Mouse (Mus musculus) intestine, postnatal 0 days (tissue): ENCODE data around the gene Mgat5b. TPM values are rescaled to one million over a fixed set of nuclear protein-coding genes. Genes with fewer than 3 reads are reported as not detected.

Experiments
- ATAC-seq: fragments of 200-750 bp; cut with Nextera tagmentation; 2 replicates; pipeline ENCODE4 v1.8.0; 2017; ENCODE audit warnings: mild to moderate bottlenecking, moderate TSS enrichment, moderate library complexity
- H3K27ac ChIP-seq: fragments of 300-500 bp; sonication (generic); 2 replicates; pipeline ENCODE4 v1.5.1; 2014; ENCODE audit warnings: mild to moderate bottlenecking, low read depth, low read length, moderate library complexity
- H3K27me3 ChIP-seq: fragments of 300-500 bp; sonication (generic); replicated peaks from 2 replicates; pipeline ENCODE4 v1.6.1; 2014; ENCODE audit warnings: low read length, mixed read lengths; ENCODE audit not compliant: control insufficient read depth, insufficient read depth
- H3K36me3 ChIP-seq: fragments of 300-500 bp; sonication (generic); 2 replicates; pipeline ENCODE4 v1.6.1; 2014; ENCODE audit warnings: mild to moderate bottlenecking, moderate library complexity; ENCODE audit not compliant: control insufficient read depth, insufficient read depth
- H3K4me1 ChIP-seq: fragments of 300-500 bp; sonication (generic); replicated peaks from 2 replicates; pipeline ENCODE4 v1.6.1; 2014; ENCODE audit warnings: antibody characterized with exemption, low read length, mixed read lengths; ENCODE audit not compliant: control insufficient read depth, insufficient read depth
- H3K4me2 ChIP-seq: fragments of 300-500 bp; sonication (generic); replicated peaks from 2 replicates; pipeline ENCODE4 v1.6.1; 2014; ENCODE audit warnings: low read depth, mild to moderate bottlenecking, moderate library complexity
- H3K4me3 ChIP-seq: fragments of 300-500 bp; sonication (generic); 2 replicates; pipeline ENCODE4 v1.5.1; 2014; ENCODE audit warnings: low read depth, low read length
- H3K9ac ChIP-seq: fragments of 300-500 bp; sonication (generic); 2 replicates; pipeline ENCODE4 v1.6.1; 2014; ENCODE audit warnings: mild to moderate bottlenecking, low read depth, low read length
- H3K9me3 ChIP-seq: fragments of 300-500 bp; sonication (generic); 2 replicates; pipeline ENCODE4 v1.6.1; 2016; ENCODE audit warnings: mixed run types; ENCODE audit not compliant: control insufficient read depth
- CTCF ChIP-seq: sonication (generic); IDR thresholded peaks from 2 replicates; pipeline ENCODE4 v1.5.1; 2016; ENCODE audit warnings: low read depth, mild to moderate bottlenecking, control low read depth, antibody characterized with exemption, moderate library complexity
- WGBS: fragments of 180-500 bp; shearing (Covaris S2); extraction: QIAGEN DNeasy Blood & Tissue Kit; methylation state at CpG from one replicate; pipeline ENCODE4 v1.1.7; 2014; 5-methylcytosine and 5-hydroxymethylcytosine counted together
- polyA plus RNA-seq: library from polyadenylated mRNA; unstranded; fragments of >200 nt; fragmentation: Nextera tagmentation; extraction: Ambion mirVana; gene quantifications from 2 replicates; pipeline ENCODE4 v1.2.1, GENCODE M21; 2015

The Mgat5b gene
- polyA plus RNA-seq, 1 experiment from 2014 or later = 0.25 TPM

GRCm38 (mm10) chr11:116928031-116928430 is 9.4 kb downstream of the Mgat5b start:
- no peak for TF ChIP-seq CTCF
- no peak overlapping the region for H3K4me2 ChIP-seq
- WGBS = 85% methylated on average over 6 of the region's 6 CpGs
- H3K9me3 ChIP-seq = no peaks in the 10 kb centered on the region
- H3K27me3 ChIP-seq = no peaks in the 10 kb centered on the region
- no peak for ATAC-seq
- no peaks in the 10 kb centered on the region for H3K4me1 ChIP-seq
- no peak overlapping the region for H3K27ac ChIP-seq
- no peaks in the 10 kb centered on the region for H3K36me3 ChIP-seq
- no peak overlapping the region for H3K9ac ChIP-seq
- no peak overlapping the region for H3K4me3 ChIP-seq

GRCm38 (mm10) chr11:116934862-116935261 is 16.2 kb downstream of the Mgat5b start:
- no peak for ATAC-seq
- H3K27ac ChIP-seq = no peak overlapping the region
- 78% methylated on average over 5 of the region's 5 CpGs for WGBS
- no peaks in the 10 kb centered on the region for H3K27me3 ChIP-seq
- H3K9ac ChIP-seq = no peak overlapping the region
- H3K4me3 ChIP-seq = no peak overlapping the region
- TF ChIP-seq CTCF = no peak
- H3K4me1 ChIP-seq = no peaks in the 10 kb centered on the region
- H3K4me2 ChIP-seq = no peak overlapping the region
- no peaks in the 10 kb centered on the region for H3K36me3 ChIP-seq
- H3K9me3 ChIP-seq = no peaks in the 10 kb centered on the region

- Histone ChIP-seq H3K27ac (no peak overlapping the region), H3K9me3 (no peaks in the 10 kb centered on the region), H3K4me2 (no peak overlapping the region), H3K36me3 (no peaks in the 10 kb centered on the region), H3K4me1 (no peaks in the 10 kb centered on the region), H3K9ac (no peak overlapping the region), H3K4me3 (no peak overlapping the region), H3K27me3 (no peaks in the 10 kb centered on the region)
- no peak for ATAC-seq
- TF ChIP-seq CTCF = no peak
- WGBS = 30% methylated on average over 9 of the region's 9 CpGs
Measured at GRCm38 (mm10) chr11:116935354-116935753, 16.7 kb downstream of the Mgat5b start.

- Histone ChIP-seq H3K4me3 (no peak overlapping the region), H3K36me3 (no peaks in the 10 kb centered on the region), H3K27me3 (no peaks in the 10 kb centered on the region), H3K4me2 (no peak overlapping the region), H3K4me1 (no peaks in the 10 kb centered on the region), H3K27ac (no peak overlapping the region), H3K9ac (no peak overlapping the region), H3K9me3 (no peaks in the 10 kb centered on the region)
- no peak for TF ChIP-seq CTCF
- WGBS = 73% methylated on average over 9 of the region's 9 CpGs
- ATAC-seq = no peak
Measured at GRCm38 (mm10) chr11:116935917-116936316, 17.3 kb downstream of the Mgat5b start.

GRCm38 (mm10) chr11:116937141-116937540 is 18.5 kb downstream of the Mgat5b start:
- H3K27me3 ChIP-seq = no peaks in the 10 kb centered on the region
- no peak for ATAC-seq
- WGBS = 34% methylated on average over 10 of the region's 10 CpGs
- H3K27ac ChIP-seq = no peak overlapping the region
- H3K36me3 ChIP-seq = no peaks in the 10 kb centered on the region
- H3K4me1 ChIP-seq = no peaks in the 10 kb centered on the region
- H3K4me2 ChIP-seq = no peak overlapping the region
- H3K4me3 ChIP-seq = no peak overlapping the region
- no peaks in the 10 kb centered on the region for H3K9me3 ChIP-seq
- H3K9ac ChIP-seq = no peak overlapping the region
- TF ChIP-seq CTCF = no peak

GRCm38 (mm10) chr11:116940088-116940855 is 21.6 kb downstream of the Mgat5b start:
- 9% methylated on average over 18 of the region's 20 CpGs for WGBS
- Histone ChIP-seq H3K27me3 (no peaks in the 10 kb centered on the region), H3K4me3 (no peak overlapping the region), H3K9ac (no peak overlapping the region), H3K27ac (no peak overlapping the region), H3K4me1 (no peaks in the 10 kb centered on the region), H3K4me2 (peak overlapping the region; percentile 27), H3K9me3 (no peaks in the 10 kb centered on the region), H3K36me3 (no peaks in the 10 kb centered on the region)
- no peak for ATAC-seq
- TF ChIP-seq CTCF = no peak
